Mouse (Mus musculus): ENCODE measurements at regions not wholly inside any gene's neighbourhood (a gene's known extent, or its start where the extent isn't known, plus 50 kb on each side); places are given as distances from the start of the nearest gene placed in this dataset.

GRCm38 (mm10) chr11:38938124-38938883, 1702.5 kb upstream of the Tenm2 start:
- DNase-seq (ENCODE audit: low spot score in 2 of 2) = peak in 1 of 2 experiments; percentile 14
